Mouse (Mus musculus): ENCODE measurements at regions not wholly inside any gene's neighbourhood (a gene's known extent, or its start where the extent isn't known, plus 50 kb on each side); places are given as distances from the start of the nearest gene placed in this dataset.
A peak's percentile ranks its signal among the peaks of the same experiment; 100 is the strongest.

DNA sequence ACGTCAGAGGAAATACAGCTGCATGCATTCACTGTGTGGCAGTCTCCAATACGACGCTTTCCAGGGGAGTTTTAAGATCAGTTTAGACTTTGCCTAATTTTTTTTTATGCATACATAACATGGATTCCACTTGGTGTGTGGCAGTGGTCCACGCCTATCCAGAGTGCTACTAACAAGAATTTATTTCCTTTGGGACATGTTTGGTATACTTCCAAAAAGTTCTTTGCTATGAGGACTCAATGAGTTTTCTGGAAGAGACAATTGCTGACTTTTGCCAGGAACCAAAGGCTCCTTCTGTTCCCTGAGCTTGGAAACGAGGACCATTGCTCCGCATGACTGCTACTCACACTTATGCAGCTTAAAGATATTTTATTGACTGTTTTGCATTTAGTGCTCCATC is 59.2 kb downstream of the Marcks start:
- Histone ChIP-seq H3K36me3 (no peaks in the 10 kb centered on the region), H3K4me3 (replicated peaks) (no peak overlapping the region), H3K27me3 (no peaks in the 10 kb centered on the region), H3K9ac (no peak overlapping the region), H3K4me2 (no peak overlapping the region), H3K9me3 (replicated peaks) (no peaks in the 10 kb centered on the region), H3K27ac (no peak overlapping the region), H3K4me1 (replicated peaks) (no peaks in the 10 kb centered on the region)
- WGBS (ENCODE audit: insufficient replicate concordance): 63% methylated on average over 6 of the region's 6 CpGs
- ATAC-seq (ENCODE audit: low read depth) (no peak), DNase-seq (no peak)

DNA sequence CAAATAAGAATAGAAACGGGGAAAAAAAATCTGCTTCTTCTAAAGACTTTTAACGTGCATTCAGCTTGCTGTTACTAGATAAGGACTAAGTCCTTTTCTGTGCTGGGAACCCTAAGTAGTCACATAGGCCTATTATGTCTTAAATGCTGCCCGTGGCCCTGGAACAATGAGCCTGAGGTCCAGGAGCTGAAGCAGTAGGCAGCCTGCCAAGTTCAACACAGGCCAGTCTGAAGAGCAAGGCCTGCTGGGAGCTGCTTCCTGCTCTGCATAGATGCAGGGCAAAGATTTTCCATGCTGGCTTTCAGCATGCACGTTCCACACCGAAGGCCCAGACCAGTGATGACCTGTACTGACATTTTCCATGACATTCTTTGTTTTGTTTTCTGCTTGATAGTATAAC is 60.3 kb downstream of the Marcks start:
- 29% methylated on average over 5 of the region's 5 CpGs for WGBS (ENCODE audit: insufficient replicate concordance)
- peak; percentile 67 for ATAC-seq (ENCODE audit: low read depth)
- H3K27me3 ChIP-seq: no peaks in the 10 kb centered on the region

DNA sequence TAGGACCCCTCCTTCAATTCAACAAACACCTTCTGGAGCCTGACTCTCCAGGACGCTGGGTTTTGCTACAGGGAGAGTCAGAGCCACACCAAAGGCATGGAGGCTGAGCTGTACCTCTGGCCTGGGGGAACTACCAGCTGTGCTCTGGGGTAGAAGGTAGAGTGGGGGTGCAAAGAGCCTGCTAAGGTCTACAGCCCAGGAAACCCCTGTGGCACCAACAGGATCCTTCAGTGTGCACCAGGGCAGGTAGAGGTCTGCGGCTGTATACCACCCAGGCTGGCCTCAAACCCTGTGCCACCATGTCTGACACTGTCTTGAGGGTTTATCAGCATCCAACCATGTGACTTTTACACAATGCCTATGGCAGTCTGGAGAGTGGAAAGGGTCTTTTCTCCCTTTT is 61.0 kb downstream of the Marcks start:
- H3K27ac ChIP-seq: no peak overlapping the region
- H3K4me1 ChIP-seq (replicated peaks): no peaks in the 10 kb centered on the region
- H3K4me3 ChIP-seq (replicated peaks): no peak overlapping the region
- 55% methylated on average over 2 of the region's 2 CpGs for WGBS (ENCODE audit: insufficient replicate concordance)
- no peak overlapping the region for H3K4me2 ChIP-seq
- H3K9me3 ChIP-seq (replicated peaks): no peaks in the 10 kb centered on the region
- no peak for ATAC-seq (ENCODE audit: low read depth)
- H3K36me3 ChIP-seq: no peaks in the 10 kb centered on the region
- no peaks in the 10 kb centered on the region for H3K27me3 ChIP-seq
- DNase-seq: no peak
- H3K9ac ChIP-seq: no peak overlapping the region

More for the DNA sequence above, 60.3 kb downstream of the Marcks start:
- Histone ChIP-seq H3K27ac (no peak overlapping the region), H3K4me1 (replicated peaks) (no peaks in the 10 kb centered on the region), H3K4me2 (no peak overlapping the region), H3K9ac (no peak overlapping the region), H3K4me3 (replicated peaks) (no peak overlapping the region), H3K9me3 (replicated peaks) (no peaks in the 10 kb centered on the region), H3K36me3 (no peaks in the 10 kb centered on the region)
- no peak for DNase-seq

DNA sequence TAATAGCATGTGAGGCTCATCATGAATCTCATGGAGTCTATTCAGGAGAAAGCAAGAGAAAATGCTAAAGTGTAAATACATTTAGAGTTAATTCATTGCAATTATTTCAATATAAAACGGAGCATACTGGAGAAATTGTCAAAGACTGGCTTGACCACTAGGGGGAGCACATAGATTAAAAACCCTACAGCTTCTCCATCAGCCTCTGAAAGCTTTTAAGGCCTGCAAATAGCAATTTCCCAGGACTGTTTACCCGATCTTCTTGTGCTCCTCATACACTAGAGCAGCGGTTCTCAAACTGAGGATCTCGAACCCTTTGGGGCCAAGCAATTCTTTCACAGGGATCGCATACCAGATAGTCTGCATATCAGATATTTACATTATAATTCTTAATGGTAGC is 65.9 kb downstream of the Marcks start:
- Histone ChIP-seq H3K27ac (no peak overlapping the region), H3K4me1 (replicated peaks) (no peaks in the 10 kb centered on the region), H3K36me3 (no peaks in the 10 kb centered on the region), H3K9me3 (replicated peaks) (no peaks in the 10 kb centered on the region), H3K27me3 (no peaks in the 10 kb centered on the region), H3K4me3 (replicated peaks) (no peak overlapping the region), H3K9ac (no peak overlapping the region), H3K4me2 (no peak overlapping the region)
- ATAC-seq (ENCODE audit: low read depth) (no peak), DNase-seq (peak; percentile 7)
- 13% methylated on average over 5 of the region's 5 CpGs for WGBS (ENCODE audit: insufficient replicate concordance)

DNA sequence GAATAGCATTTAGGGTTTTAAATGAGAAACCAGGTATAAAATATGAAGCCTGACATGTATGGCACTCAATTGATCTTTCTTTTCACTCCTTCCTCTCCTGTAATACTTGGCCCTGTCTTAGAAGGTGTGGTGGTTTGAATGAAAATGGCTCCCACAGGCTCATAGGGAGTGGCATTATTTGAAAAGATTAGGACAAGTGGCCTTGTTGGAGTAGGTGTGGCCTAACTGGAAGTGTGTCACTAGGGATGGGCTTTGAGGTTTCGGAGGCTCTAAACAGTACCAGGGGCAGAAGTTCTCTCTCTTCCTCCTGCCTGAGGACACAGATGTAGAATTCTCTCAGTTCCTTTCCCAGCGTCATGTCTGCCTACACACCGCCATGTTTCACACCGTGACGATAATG is 66.7 kb downstream of the Marcks start:
- Histone ChIP-seq H3K4me3 (replicated peaks) (no peak overlapping the region), H3K9ac (no peak overlapping the region), H3K36me3 (no peaks in the 10 kb centered on the region), H3K4me1 (replicated peaks) (no peaks in the 10 kb centered on the region), H3K27ac (no peak overlapping the region), H3K4me2 (no peak overlapping the region), H3K27me3 (no peaks in the 10 kb centered on the region), H3K9me3 (replicated peaks) (no peaks in the 10 kb centered on the region)
- 82% methylated on average over 5 of the region's 5 CpGs for WGBS (ENCODE audit: insufficient replicate concordance)
- DNase-seq (no peak), ATAC-seq (ENCODE audit: low read depth) (no peak)

DNA sequence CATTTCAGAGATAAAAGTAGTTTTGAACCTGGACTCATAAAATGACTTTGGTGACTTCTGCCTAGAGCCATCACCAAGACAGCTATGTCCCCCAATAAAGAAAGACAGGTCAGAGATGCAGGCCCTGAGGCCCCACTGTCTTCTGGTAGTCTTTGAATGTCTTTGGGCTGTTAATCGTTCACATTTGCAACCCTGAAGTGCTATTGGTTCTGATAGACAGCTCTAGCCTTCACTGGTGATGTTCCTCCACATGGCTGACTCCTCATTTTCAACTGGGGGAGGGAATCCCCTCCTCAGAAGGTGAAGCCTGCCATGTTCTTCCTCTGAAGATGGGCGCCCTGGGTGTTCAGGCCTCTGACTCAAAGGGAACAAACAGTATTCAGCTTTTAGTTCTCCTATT is 67.3 kb downstream of the Marcks start:
- no peaks in the 10 kb centered on the region for H3K27me3 ChIP-seq
- no peaks in the 10 kb centered on the region for H3K36me3 ChIP-seq
- ATAC-seq (ENCODE audit: low read depth) (no peak), DNase-seq (no peak)
- H3K4me3 ChIP-seq (replicated peaks): no peak overlapping the region
- H3K9ac ChIP-seq: no peak overlapping the region
- no peaks in the 10 kb centered on the region for H3K4me1 ChIP-seq (replicated peaks)
- H3K27ac ChIP-seq: no peak overlapping the region
- 63% methylated on average over 2 of the region's 2 CpGs for WGBS (ENCODE audit: insufficient replicate concordance)
- no peaks in the 10 kb centered on the region for H3K9me3 ChIP-seq (replicated peaks)
- no peak overlapping the region for H3K4me2 ChIP-seq

Data from liver, embryonic 13.5 days (tissue).